Mouse (Mus musculus) heart, embryonic 15.5 days (tissue): ENCODE results near the gene Bsdc1. TPM values are rescaled to one million over a fixed set of nuclear protein-coding genes. Genes with fewer than 3 reads are reported as not detected.
A peak's percentile ranks its signal among the peaks of the same experiment; 100 is the strongest.
"Not testable (repeated sequence)": the region's sequence is repeated elsewhere in the genome, so short reads cannot be mapped to it uniquely, and the experiment has no call there.

Experiments
- ATAC-seq: fragments of 200-750 bp; cut with Nextera tagmentation; replicated peaks from 2 replicates; pipeline ENCODE4 v1.8.0; 2017; ENCODE audit warnings: low read depth, moderate TSS enrichment; ENCODE audit not compliant: insufficient number of reproducible peaks, insufficient read depth, low FRiP score
- H3K27ac ChIP-seq: fragments of 300-500 bp; sonication (generic); 2 replicates; pipeline ENCODE4 v1.5.1; 2015; ENCODE audit warnings: mild to moderate bottlenecking, inconsistent platforms
- H3K27me3 ChIP-seq: fragments of 300-500 bp; sonication (generic); 2 replicates; pipeline ENCODE4 v1.6.1; 2015; ENCODE audit warnings: inconsistent platforms
- H3K36me3 ChIP-seq: fragments of 300-500 bp; sonication (generic); 2 replicates; pipeline ENCODE4 v1.6.1; 2015; ENCODE audit warnings: mild to moderate bottlenecking, inconsistent platforms
- H3K4me1 ChIP-seq: fragments of 300-500 bp; sonication (generic); replicated peaks from 2 replicates; pipeline ENCODE4 v1.6.1; 2015; ENCODE audit warnings: inconsistent platforms
- H3K4me2 ChIP-seq: fragments of 300-500 bp; sonication (generic); 2 replicates; pipeline ENCODE4 v1.6.1; 2015; ENCODE audit warnings: inconsistent platforms, mild to moderate bottlenecking, moderate library complexity
- H3K4me3 ChIP-seq: fragments of 300-500 bp; sonication (generic); 2 replicates; pipeline ENCODE4 v1.5.1; 2015; ENCODE audit warnings: mild to moderate bottlenecking, inconsistent platforms
- H3K9ac ChIP-seq: fragments of 300-500 bp; sonication (generic); 2 replicates; pipeline ENCODE4 v1.6.1; 2015; ENCODE audit warnings: mild to moderate bottlenecking, inconsistent platforms
- H3K9me3 ChIP-seq: fragments of 300-500 bp; sonication (generic); replicated peaks from 2 replicates; pipeline ENCODE4 v1.6.1; 2016; ENCODE audit warnings: inconsistent platforms
- WGBS: fragments of 180-500 bp; shearing (Covaris S2); methylation state at CpG from one replicate; pipeline ENCODE4 v1.1.7; 2015; ENCODE audit warnings: mixed read lengths; 5-methylcytosine and 5-hydroxymethylcytosine counted together
- polyA plus RNA-seq: library from polyadenylated mRNA; unstranded; fragments of >200 nt; fragmentation: Nextera tagmentation; extraction: Ambion mirVana; gene quantifications from 2 replicates; pipeline ENCODE4 v1.2.1, GENCODE M21; 2015

Gene Bsdc1
- polyA plus RNA-seq, 1 experiment from 2014 or later, result 23.1 TPM

DNA sequence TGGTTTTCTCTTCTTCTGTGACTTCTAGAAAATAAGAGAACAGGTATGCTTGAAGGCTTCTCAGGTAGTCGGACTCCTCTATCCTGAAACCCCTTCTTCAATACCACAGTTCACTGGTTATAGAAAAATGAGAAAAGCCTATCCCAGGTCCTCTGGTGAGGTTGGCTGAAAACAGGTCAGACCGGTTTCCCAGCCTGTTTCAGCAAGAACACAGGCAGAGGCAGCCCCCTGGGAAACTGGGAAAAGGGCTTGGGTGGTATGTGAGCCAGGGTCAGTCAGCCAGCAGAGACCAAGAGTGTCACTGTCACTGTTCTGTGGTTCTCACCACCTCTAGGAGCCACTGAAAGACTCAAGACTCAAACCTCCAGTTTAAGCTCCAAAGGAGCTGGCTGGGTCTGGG lies 55.5 kb downstream of the Bsdc1 start:
- ATAC-seq, result no peak
- H3K36me3 ChIP-seq, result peaks cover 42% of the 10 kb centered on the region
- no peak overlapping the region for H3K4me2 ChIP-seq

DNA sequence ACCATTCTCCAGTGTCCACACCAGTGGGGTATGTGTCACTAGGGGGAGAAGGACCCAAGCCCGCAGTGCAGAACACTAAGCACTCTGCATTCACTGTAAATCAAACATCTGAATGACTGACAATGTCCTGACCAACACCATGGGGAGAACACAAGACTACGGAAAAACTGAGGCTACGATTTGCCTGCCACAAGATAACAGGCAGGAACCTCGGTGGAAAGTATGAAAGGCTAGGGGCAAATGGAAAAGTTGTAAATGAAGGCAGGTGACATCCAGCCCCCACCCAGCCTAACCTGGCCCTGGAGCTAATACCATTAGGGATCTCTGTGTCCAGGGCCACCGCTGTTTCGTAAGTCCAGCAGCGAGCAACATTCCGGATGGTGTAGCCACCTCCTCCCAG lies 57.1 kb downstream of the Bsdc1 start:
- H3K27me3 ChIP-seq, result no peaks in the 10 kb centered on the region
- no peak for ATAC-seq
- H3K36me3 ChIP-seq, result peaks cover 58% of the 10 kb centered on the region
- H3K4me3 ChIP-seq, result no peak overlapping the region
- H3K4me2 ChIP-seq, result no peak overlapping the region
- H3K27ac ChIP-seq, result no peak overlapping the region
- H3K4me1 ChIP-seq, result peaks cover 11% of the 10 kb centered on the region
- H3K9me3 ChIP-seq, result no peaks in the 10 kb centered on the region
- H3K9ac ChIP-seq, result no peak overlapping the region
- 76% methylated on average over 8 of the region's 8 CpGs for WGBS

More for the DNA sequence above, 55.5 kb downstream of the Bsdc1 start:
- peak overlapping the region; percentile 42; the same call in 1 of the 2 replicates for H3K27ac ChIP-seq
- no peak overlapping the region for H3K9ac ChIP-seq
- no peak overlapping the region for H3K4me3 ChIP-seq
- 57% methylated on average over 2 of the region's 2 CpGs for WGBS
- no peaks in the 10 kb centered on the region for H3K9me3 ChIP-seq
- H3K27me3 ChIP-seq, result no peaks in the 10 kb centered on the region
- H3K4me1 ChIP-seq, result peaks cover 16% of the 10 kb centered on the region

DNA sequence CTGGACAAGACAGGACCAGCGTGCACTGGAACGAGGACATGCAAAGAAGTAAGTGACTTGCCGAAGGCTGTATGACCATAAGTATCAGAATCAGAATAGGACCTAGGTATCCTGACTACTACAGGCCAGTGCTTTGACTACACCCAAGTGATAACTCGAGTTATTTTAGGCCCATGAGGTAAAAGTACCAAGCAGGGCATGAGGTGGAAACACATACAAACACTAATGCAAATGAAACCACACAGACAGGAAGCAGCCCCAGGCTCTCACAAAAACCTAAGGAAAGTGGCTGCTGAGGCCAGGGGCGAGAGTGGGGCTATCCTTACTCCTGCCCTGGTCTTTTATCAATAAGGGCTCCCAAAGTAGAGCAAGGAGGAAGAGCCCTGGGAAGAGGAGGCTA lies 64.0 kb downstream of the Bsdc1 start:
- H3K9ac ChIP-seq, result no peak overlapping the region
- no peak overlapping the region; the same call in 1 of the 2 replicates for H3K27ac ChIP-seq
- H3K36me3 ChIP-seq, result peaks cover 71% of the 10 kb centered on the region
- no peaks in the 10 kb centered on the region for H3K27me3 ChIP-seq
- peaks cover 7% of the 10 kb centered on the region for H3K4me1 ChIP-seq
- ATAC-seq, result no peak
- no peaks in the 10 kb centered on the region for H3K9me3 ChIP-seq
- no peak overlapping the region for H3K4me3 ChIP-seq
- WGBS, result 73% methylated on average over 5 of the region's 5 CpGs
- no peak overlapping the region for H3K4me2 ChIP-seq

DNA sequence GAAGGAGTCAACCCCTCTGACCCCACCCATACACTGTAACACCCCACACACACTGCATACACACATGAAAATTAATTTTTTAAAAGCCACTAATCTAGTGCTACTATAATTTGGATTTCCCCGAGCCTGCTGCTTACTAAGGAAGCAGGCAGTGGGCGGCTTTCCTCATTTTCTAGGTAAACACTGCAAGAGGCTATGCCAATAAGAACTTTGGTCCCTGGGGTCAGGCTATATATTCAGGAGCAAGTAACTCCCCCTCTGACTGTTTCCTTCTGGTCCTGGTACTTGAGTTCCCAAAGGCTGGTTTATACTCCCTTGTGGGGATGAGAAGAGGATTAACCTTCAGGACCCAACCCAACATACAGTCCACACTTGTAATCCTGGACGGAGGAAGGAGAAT lies 64.5 kb downstream of the Bsdc1 start:
- WGBS, result 88% methylated on average over 3 of the region's 3 CpGs
- Histone ChIP-seq H3K36me3 (peaks cover 70% of the 10 kb centered on the region), H3K27me3 (no peaks in the 10 kb centered on the region), H3K4me3 (no peak overlapping the region), H3K27ac (no peak overlapping the region), H3K9me3 (no peaks in the 10 kb centered on the region), H3K9ac (no peak overlapping the region), H3K4me1 (peaks cover 7% of the 10 kb centered on the region), H3K4me2 (no peak overlapping the region)
- no peak for ATAC-seq

DNA sequence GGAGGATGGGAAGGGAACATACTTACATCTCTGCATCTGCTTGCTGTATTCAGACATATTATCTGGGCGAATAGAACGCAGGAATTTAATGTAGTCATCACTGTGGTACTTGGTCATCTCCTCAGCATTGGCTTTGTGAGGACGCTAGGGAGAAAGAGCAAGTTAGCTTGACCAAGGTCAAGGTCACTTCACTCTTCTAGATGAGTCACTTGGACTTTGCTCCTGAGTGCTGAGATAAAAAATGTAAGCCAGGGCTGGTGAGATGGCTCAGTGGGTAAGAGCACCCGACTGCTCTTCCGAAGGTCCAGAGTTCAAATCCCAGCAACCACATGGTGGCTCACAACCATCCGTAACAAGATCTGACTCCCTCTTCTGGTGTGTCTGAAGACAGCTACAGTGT lies 67.5 kb downstream of the Bsdc1 start:
- H3K27me3 ChIP-seq, H3K4me1 ChIP-seq, H3K4me3 ChIP-seq, ATAC-seq, H3K9me3 ChIP-seq, H3K4me2 ChIP-seq, H3K27ac ChIP-seq, H3K9ac ChIP-seq: not testable (repeated sequence)
- peaks cover 57% of the 10 kb centered on the region for H3K36me3 ChIP-seq
- WGBS, result 90% methylated on average over 6 of the region's 6 CpGs

Other genes with a start within 250 kb of the Bsdc1 start
- 1.4 and 3.1 TPM in 2 replicates for gene C77080, start 200.2 kb upstream of the Bsdc1 start, polyA plus RNA-seq
- gene Sync, start 174.0 kb upstream of the Bsdc1 start, polyA plus RNA-seq, result 2.1 and 2.3 TPM in 2 replicates
- 262 and 276 TPM in 2 replicates for gene Rbbp4, start 126.2 kb upstream of the Bsdc1 start, polyA plus RNA-seq
- gene Zbtb8os, start 125.9 kb upstream of the Bsdc1 start, polyA plus RNA-seq, result 33.1 and 43.1 TPM in 2 replicates
- 11.0 and 13.1 TPM in 2 replicates for gene Zbtb8a, start 83.5 kb upstream of the Bsdc1 start, polyA plus RNA-seq
- 5.8 and 6.2 TPM in 2 replicates for gene Zbtb8b, start 20.7 kb upstream of the Bsdc1 start, polyA plus RNA-seq
- gene Tssk3, start 29.4 kb downstream of the Bsdc1 start, polyA plus RNA-seq, result not detected in 2 replicates
- 0.27 TPM in 1 of 2 replicates, not detected in the other for gene Fam229a, start 29.6 kb downstream of the Bsdc1 start, polyA plus RNA-seq
- 283 and 352 TPM in 2 replicates for gene Marcksl1, start 52.0 kb downstream of the Bsdc1 start, polyA plus RNA-seq
- 99.9 and 134 TPM in 2 replicates for gene Hdac1, start 81.1 kb downstream of the Bsdc1 start, polyA plus RNA-seq
- 6.8 and 62.1 TPM in 2 replicates for gene Lck, start 112.1 kb downstream of the Bsdc1 start, polyA plus RNA-seq
- gene Fam167b, start 117.0 kb downstream of the Bsdc1 start, polyA plus RNA-seq, result 4.4 and 5.0 TPM in 2 replicates
- 151 and 175 TPM in 2 replicates for gene Eif3i, start 139.1 kb downstream of the Bsdc1 start, polyA plus RNA-seq
- 136 and 147 TPM in 2 replicates for gene Tmem234, start 139.1 kb downstream of the Bsdc1 start, polyA plus RNA-seq
- gene Dcdc2b, start 152.7 kb downstream of the Bsdc1 start, polyA plus RNA-seq, result 1.7 and 2.1 TPM in 2 replicates
- gene Iqcc, start 157.5 kb downstream of the Bsdc1 start, polyA plus RNA-seq, result 19.0 and 22.9 TPM in 2 replicates
- gene Ccdc28b, start 162.4 kb downstream of the Bsdc1 start, polyA plus RNA-seq, result 47.3 and 52.4 TPM in 2 replicates
- gene Txlna, start 179.5 kb downstream of the Bsdc1 start, polyA plus RNA-seq, result 38.4 and 50.8 TPM in 2 replicates
- 13.6 and 16.6 TPM in 2 replicates for gene Kpna6, start 211.2 kb downstream of the Bsdc1 start, polyA plus RNA-seq
- gene Tmem39b, start 235.3 kb downstream of the Bsdc1 start, polyA plus RNA-seq, result 6.1 and 7.4 TPM in 2 replicates